Mouse (Mus musculus) midbrain, embryonic 10.5 days (tissue): ENCODE data around the gene Tfip11. TPM values are rescaled to one million over a fixed set of nuclear protein-coding genes. Genes with fewer than 3 reads are reported as not detected.

Experiments
- DNase-seq: peaks from one replicate; pipeline ENCODE4 v3.0.0-alpha.2; 2017; ENCODE audit warnings: low spot score
- H3K27ac ChIP-seq: fragments of 300-500 bp; sonication (generic); replicated peaks from 2 replicates; pipeline ENCODE4 v1.5.1; 2016; ENCODE audit warnings: mild to moderate bottlenecking
- H3K27me3 ChIP-seq: fragments of 300-500 bp; sonication (generic); 2 replicates; pipeline ENCODE4 v1.6.1; 2016; ENCODE audit warnings: low read depth, mild to moderate bottlenecking; ENCODE audit not compliant: poor library complexity, severe bottlenecking
- H3K36me3 ChIP-seq: fragments of 300-500 bp; sonication (generic); 2 replicates; pipeline ENCODE4 v1.6.1; 2016; ENCODE audit warnings: mild to moderate bottlenecking, moderate library complexity
- H3K4me1 ChIP-seq: fragments of 300-500 bp; sonication (generic); 2 replicates; pipeline ENCODE4 v1.6.1; 2016
- H3K4me3 ChIP-seq: fragments of 300-500 bp; sonication (generic); 2 replicates; pipeline ENCODE4 v1.5.1; 2016; ENCODE audit warnings: mild to moderate bottlenecking, moderate library complexity
- H3K9me3 ChIP-seq: fragments of 300-500 bp; sonication (generic); replicated peaks from 2 replicates; pipeline ENCODE4 v1.6.1; 2016; ENCODE audit warnings: mild to moderate bottlenecking
- WGBS: fragments of 180-500 bp; shearing (Covaris S2); methylation state at CpG from one replicate; pipeline ENCODE4 v1.1.7; 2016; 5-methylcytosine and 5-hydroxymethylcytosine counted together
- polyA plus RNA-seq: library from polyadenylated mRNA; unstranded; fragments of >200 nt; fragmentation: Nextera tagmentation; extraction: Ambion mirVana; gene quantifications from 2 replicates; pipeline ENCODE4 v1.2.1, GENCODE M21; 2016

Tfip11 gene
- polyA plus RNA-seq, 1 experiment from 2014 or later, result 43.0 TPM

DNA sequence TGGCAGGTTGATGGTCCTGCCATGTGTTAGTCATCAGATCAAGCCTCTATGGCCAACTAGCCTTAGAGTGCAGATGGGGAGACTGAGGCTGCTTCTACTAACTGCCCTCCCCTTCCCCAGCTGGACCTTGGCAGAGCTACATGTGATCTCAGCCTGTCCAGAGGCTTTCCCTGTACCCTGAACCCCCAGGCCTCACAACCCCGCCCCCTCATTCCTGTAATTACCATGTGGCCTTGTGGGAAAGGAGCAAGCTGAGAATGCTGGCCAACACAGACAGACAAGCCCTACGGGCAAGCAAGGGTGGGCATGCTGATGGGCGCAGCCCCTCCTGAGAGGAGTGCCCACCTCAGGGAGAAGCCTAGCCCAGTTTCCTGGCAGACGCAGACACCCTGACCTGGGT, 31.5 kb upstream of the Tfip11 start:
- H3K4me3 ChIP-seq, result no peak overlapping the region
- peak overlapping the region; percentile 61; the same call in 1 of the 2 replicates for H3K27ac ChIP-seq
- peaks cover 32% of the 10 kb centered on the region for H3K4me1 ChIP-seq
- no peaks in the 10 kb centered on the region for H3K9me3 ChIP-seq
- 69% methylated on average over 4 of the region's 4 CpGs for WGBS
- no peak for DNase-seq
- no peaks in the 10 kb centered on the region for H3K36me3 ChIP-seq
- H3K27me3 ChIP-seq, result no peaks in the 10 kb centered on the region

DNA sequence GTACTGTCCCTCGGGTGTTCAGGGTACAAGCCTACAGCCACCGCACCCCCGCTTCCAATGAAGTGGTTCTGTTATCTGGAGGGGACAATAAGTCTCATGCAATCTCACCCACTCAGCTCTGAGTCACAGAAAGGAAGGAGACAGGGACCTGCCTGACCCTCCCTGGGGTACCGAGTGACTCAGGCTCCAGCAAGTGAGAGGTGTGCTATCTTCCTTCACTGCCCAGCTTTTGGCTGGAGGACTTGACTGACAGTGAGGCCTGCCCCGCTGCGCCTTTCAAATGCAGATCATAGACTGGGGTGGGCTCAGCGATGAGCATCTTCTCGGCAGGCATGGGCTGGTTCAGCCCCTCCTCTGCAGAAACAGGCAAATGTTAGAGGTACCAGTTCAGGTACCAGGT, 31.0 kb upstream of the Tfip11 start:
- H3K4me1 ChIP-seq, result peaks cover 32% of the 10 kb centered on the region
- H3K4me3 ChIP-seq, result no peak overlapping the region
- no peaks in the 10 kb centered on the region for H3K36me3 ChIP-seq
- no peaks in the 10 kb centered on the region for H3K9me3 ChIP-seq
- 29% methylated on average over 8 of the region's 8 CpGs for WGBS
- no peak for DNase-seq
- no peaks in the 10 kb centered on the region for H3K27me3 ChIP-seq
- H3K27ac ChIP-seq, result peak overlapping the region; percentile 61

DNA sequence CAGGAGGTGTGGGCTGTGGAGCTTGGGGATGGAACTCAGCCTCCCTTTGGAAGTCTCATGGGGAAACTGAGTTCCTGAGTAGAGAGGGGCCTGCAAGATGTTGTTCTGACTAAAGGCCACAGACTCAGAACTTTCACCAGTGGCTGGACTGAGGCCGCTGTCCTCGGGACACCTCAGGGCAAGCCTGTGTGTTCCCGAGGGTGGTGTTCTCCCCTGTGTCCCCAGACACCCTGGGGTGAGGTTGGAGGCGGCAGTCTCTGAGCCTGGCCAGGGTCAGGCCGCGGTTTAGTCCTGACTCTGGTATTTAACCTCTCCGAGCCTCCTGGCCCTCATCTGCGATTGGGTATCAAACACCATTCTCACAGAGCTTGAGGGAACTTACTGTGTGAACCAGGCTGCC, 30.6 kb upstream of the Tfip11 start:
- H3K9me3 ChIP-seq, result no peaks in the 10 kb centered on the region
- no peak for DNase-seq
- H3K36me3 ChIP-seq, result no peaks in the 10 kb centered on the region
- H3K27me3 ChIP-seq, result no peaks in the 10 kb centered on the region
- H3K27ac ChIP-seq, result peak overlapping the region; percentile 61
- WGBS, result 54% methylated on average over 8 of the region's 8 CpGs
- no peak overlapping the region for H3K4me3 ChIP-seq
- H3K4me1 ChIP-seq, result peaks cover 32% of the 10 kb centered on the region

DNA sequence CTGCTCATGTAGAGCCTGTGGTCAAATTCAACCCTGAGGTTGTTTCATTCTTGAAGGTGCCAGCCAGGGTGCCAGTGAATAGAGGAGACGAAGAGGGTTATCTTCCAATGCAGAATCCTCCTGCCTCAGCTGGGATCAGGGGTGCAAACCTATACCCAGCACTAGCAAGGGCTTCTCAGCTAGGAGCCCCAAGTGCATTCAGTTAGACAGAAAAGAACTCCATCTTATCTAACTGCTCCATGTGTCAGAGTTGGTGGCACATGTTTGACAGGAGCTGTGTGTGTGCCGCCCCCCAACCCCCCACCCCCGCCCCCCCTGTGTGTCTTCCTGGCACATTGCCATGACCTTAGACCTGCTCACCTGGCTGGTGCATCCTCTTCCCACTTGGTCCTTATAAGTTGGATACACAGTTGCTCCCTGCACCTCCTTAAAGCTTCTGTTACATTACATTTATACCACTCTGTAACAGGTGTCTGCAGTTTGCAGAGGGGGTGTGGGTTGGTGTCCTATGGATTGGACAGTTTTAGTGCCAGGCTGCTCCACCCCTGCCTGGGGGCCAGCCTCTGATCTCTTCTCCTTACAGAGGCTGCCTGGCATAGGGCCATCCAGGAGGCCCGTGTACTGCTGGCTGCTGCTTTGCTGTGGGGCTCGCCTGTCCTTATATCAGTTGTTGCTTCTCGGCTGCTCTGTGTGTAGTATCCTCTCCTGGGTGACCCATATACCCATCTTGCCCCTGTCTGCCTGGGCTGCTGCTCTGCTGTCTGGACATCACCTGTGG, 29.6 kb upstream of the Tfip11 start:
- DNase-seq, result no peak
- 80% methylated on average over 6 of the region's 6 CpGs for WGBS
- Histone ChIP-seq H3K9me3 (no peaks in the 10 kb centered on the region), H3K4me1 (peaks cover 32% of the 10 kb centered on the region), H3K27ac (0 out of 2 replicates have a peak overlapping the region, but pooled peaks have one; percentile 39), H3K4me3 (no peak overlapping the region), H3K27me3 (no peaks in the 10 kb centered on the region), H3K36me3 (no peaks in the 10 kb centered on the region)

DNA sequence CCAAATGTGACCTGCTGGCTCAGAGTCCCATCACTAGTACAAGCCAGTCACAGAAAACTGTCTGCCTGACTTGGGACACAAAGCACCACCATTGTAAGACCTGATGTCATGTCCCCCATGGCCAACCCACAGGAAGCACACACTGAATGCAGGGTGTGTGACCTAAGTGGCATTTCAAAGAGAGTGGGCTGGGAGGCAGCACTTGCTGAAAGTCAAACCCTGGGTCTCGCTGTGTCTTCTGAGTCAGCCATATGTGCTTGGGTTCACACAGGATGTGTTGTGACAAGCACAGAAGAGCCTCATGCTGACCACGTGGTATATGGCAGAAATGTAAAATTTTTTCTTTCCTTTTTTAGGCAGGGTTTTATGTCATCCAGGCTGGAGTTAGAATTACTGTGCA, 28.9 kb upstream of the Tfip11 start:
- Histone ChIP-seq H3K9me3 (no peaks in the 10 kb centered on the region), H3K27ac (0 out of 2 replicates have a peak overlapping the region, but pooled peaks have one; percentile 39), H3K4me3 (no peak overlapping the region), H3K36me3 (no peaks in the 10 kb centered on the region), H3K27me3 (no peaks in the 10 kb centered on the region), H3K4me1 (peaks cover 29% of the 10 kb centered on the region)
- no peak for DNase-seq
- WGBS, result 76% methylated on average over 2 of the region's 2 CpGs

DNA sequence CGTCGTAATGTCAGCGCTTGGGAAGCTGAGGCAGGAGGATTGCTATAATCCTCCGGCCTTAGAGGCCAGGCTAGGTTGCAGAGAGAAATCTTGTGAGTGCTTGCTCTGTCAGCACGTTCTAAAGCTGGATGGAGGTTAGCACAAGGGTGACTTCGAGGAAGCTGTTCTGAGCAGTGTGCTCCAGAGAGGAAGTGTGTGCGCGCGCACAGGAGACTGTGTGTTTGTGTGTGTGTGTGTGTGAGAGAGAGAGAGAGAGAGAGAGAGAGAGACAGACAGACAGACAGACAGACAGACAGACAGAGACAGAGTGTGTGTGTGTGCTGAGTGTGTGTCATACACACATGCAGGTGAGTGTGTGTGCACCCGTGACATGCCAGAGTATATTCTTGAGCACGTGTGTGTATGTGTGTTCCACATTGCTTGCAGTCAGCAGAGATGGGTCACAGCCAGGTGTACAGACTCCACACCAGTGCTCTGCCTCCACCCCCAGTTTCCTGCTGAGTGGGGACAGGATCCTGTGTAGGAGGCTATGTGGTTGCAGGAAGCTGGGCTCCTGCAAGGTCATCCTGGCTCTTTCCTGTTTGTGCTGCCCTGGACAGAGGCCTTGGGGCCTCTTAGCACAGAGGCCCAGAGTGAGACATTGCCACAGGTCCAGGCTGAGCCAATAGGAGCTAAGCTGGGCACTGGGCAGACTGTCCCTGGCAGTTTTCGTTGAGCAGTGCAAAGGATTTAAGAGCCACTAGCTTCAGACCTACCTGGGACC, 27.8 kb upstream of the Tfip11 start:
- Histone ChIP-seq H3K4me3 (no peak overlapping the region), H3K27me3 (no peaks in the 10 kb centered on the region), H3K9me3 (no peaks in the 10 kb centered on the region), H3K4me1 (peaks cover 24% of the 10 kb centered on the region), H3K27ac (no peak overlapping the region), H3K36me3 (no peaks in the 10 kb centered on the region)
- 92% methylated on average over 12 of the region's 12 CpGs for WGBS
- no peak for DNase-seq

DNA sequence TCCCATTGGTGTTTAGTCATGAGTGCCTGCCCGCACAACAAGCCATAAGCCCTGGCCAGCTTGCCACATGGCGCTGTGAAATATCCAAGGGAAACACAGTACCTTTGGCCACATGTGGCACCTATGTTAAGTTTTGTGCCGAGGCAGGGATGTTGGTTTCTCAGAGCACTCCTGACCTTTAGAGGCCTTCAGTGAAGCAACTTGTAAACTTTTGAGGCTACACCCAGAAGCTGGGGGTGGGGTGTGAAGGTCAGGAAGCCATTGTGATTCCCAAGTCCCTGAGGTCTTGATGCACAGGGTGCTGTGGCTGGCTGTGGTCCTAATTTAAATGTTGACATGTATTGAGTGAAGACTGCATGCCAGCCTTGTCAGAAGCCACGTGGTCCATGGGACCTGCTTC, 26.8 kb upstream of the Tfip11 start:
- no peaks in the 10 kb centered on the region for H3K36me3 ChIP-seq
- no peak for DNase-seq
- H3K4me1 ChIP-seq, result peaks cover 21% of the 10 kb centered on the region
- H3K9me3 ChIP-seq, result no peaks in the 10 kb centered on the region
- H3K4me3 ChIP-seq, result no peak overlapping the region
- 89% methylated on average over 4 of the region's 4 CpGs for WGBS
- H3K27me3 ChIP-seq, result no peaks in the 10 kb centered on the region
- H3K27ac ChIP-seq, result no peak overlapping the region; the same call in 1 of the 2 replicates

DNA sequence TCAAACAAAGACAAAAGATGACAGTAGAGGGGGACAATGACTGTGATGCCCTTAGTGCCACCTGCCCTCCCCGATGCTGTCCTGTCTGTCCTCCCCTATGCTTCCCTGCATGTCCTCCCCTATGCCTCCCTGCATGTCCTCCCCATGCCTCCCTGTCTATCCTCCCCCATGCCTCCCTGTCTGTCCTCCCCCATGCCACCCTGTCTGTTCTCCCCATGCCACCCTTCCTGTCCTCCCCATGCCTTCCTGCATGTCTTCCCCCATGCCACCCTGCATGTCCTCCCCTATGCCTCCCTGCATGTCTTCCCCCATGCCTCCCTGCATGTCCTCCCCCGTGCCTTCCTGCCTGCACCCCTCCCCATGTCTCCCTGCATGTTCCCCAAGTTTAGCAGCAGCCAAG, 26.0 kb upstream of the Tfip11 start:
- Histone ChIP-seq H3K36me3 (0 out of 2 replicates have a peak, but pooled peaks cover 6% of the 10 kb centered on the region), H3K9me3 (no peaks in the 10 kb centered on the region), H3K27ac (no peak overlapping the region), H3K4me3 (no peak overlapping the region), H3K4me1 (peaks cover 14% of the 10 kb centered on the region), H3K27me3 (no peaks in the 10 kb centered on the region)
- no peak for DNase-seq
- WGBS, result 92% methylated on average over 2 of the region's 2 CpGs

DNA sequence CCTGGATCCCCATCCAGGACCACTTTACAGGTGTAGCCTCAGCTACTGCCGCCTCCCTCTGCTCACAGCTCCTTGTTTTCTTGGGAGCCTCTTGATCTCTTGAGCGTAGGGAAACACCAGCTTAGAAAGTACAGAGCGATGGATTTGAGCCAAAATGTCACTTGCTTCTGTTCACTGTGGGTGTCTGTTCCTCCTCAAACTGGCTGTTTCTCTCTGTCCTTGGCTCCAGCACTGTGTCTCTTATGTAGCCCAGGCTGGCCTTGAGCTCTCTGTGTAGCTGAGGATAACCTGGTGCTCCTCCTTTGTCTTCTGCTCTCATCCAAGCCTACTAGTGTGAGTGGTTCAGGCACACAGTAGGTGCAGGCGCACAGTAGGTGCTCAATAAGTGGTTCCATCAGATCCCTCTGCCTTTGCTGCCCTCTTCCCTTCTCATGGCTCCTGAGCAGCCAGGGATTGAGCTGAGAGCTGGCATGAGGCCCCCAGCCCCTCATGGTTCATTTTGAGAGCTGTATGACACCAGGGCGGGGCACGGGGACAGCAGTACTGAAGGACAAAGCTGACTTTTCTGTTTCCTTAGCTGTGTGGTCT, 25.3 kb upstream of the Tfip11 start:
- H3K27me3 ChIP-seq, result no peaks in the 10 kb centered on the region
- peaks cover 7% of the 10 kb centered on the region for H3K4me1 ChIP-seq
- no peak for DNase-seq
- no peak overlapping the region for H3K4me3 ChIP-seq
- H3K9me3 ChIP-seq, result no peaks in the 10 kb centered on the region
- H3K36me3 ChIP-seq, result peaks cover 11% of the 10 kb centered on the region; the same call in 1 of the 2 replicates
- WGBS, result 90% methylated on average over 6 of the region's 6 CpGs
- H3K27ac ChIP-seq, result no peak overlapping the region

DNA sequence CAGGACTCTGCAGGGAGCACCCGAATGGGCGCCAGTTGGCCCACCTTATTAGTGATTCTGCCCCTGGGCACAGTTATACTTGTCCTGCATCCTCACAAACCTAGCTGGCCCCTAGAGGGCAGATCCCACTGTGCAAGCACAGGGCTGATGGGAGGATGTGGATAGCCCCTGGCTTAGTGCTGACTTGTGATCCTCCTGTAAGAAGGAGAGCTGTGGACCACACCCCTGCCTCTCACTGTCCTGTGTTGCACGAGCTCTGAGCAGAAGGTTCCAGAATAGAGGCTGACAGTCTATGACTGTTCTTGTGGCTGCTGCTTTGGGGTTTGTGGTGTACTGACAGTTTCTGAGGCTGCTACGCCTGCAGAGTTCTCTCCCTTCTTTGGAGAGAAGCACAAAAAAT, 24.5 kb upstream of the Tfip11 start:
- no peak overlapping the region for H3K27ac ChIP-seq
- H3K9me3 ChIP-seq, result no peaks in the 10 kb centered on the region
- H3K4me1 ChIP-seq, result no peaks in the 10 kb centered on the region
- peaks cover 19% of the 10 kb centered on the region; the same call in 1 of the 2 replicates for H3K36me3 ChIP-seq
- H3K4me3 ChIP-seq, result no peak overlapping the region
- 82% methylated on average over 4 of the region's 4 CpGs for WGBS
- DNase-seq, result no peak
- H3K27me3 ChIP-seq, result no peaks in the 10 kb centered on the region

DNA sequence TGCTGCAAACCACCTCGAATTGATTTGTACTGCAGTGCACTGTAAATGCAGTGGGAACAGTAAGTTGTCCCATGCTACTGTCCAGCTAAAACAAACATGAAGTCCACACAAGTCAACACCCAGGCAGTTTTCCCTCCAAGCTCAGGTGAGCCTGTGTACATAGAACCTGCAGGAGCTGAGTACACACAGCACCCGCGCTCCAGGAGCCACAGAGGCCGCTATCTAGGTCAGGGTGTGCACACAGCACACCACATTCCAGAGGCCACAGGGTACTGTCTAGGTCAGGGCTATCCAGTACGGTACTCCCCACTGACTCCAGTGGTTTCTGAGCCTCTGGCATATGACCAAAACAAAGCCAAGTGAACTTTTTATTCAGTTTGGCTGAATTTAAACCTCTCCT, 23.8 kb upstream of the Tfip11 start:
- 88% methylated on average over 5 of the region's 5 CpGs for WGBS
- H3K9me3 ChIP-seq, result no peaks in the 10 kb centered on the region
- DNase-seq, result no peak
- no peaks in the 10 kb centered on the region for H3K27me3 ChIP-seq
- no peak overlapping the region for H3K27ac ChIP-seq
- H3K4me3 ChIP-seq, result no peak overlapping the region
- H3K4me1 ChIP-seq, result no peaks in the 10 kb centered on the region
- H3K36me3 ChIP-seq, result peaks cover 20% of the 10 kb centered on the region

DNA sequence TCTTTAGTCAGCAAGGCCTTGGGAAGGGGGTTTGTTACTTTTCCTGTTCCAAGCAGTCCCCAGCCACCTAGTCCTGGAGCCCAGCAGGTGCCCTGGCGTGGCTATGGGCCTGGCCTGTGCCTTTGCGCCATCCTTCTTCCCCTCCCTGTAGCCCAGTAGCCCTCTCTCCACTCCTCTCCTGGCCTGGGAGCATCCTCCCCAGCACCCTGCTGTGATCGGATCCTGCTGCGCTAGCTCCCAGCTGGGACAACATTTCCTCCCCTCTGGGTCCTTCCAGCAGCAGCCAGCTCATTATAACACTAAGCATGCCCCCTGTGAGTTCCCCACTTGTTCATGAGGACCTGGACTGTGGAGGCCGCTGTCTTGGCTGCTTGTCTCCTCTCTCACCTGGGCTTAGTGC, 20.3 kb upstream of the Tfip11 start:
- H3K4me1 ChIP-seq, result no peaks in the 10 kb centered on the region
- no peaks in the 10 kb centered on the region for H3K27me3 ChIP-seq
- H3K9me3 ChIP-seq, result no peaks in the 10 kb centered on the region
- WGBS, result 58% methylated on average over 5 of the region's 5 CpGs
- no peak overlapping the region for H3K4me3 ChIP-seq
- H3K36me3 ChIP-seq, result peaks cover 56% of the 10 kb centered on the region
- peak overlapping the region; percentile 17; the same call in 1 of the 2 replicates for H3K27ac ChIP-seq
- no peak for DNase-seq
